Mouse (Mus musculus): ENCODE measurements around the gene Bub1b. TPM values are rescaled to one million over a fixed set of nuclear protein-coding genes. Genes with fewer than 3 reads are reported as not detected.

Gene Bub1b
- polyA plus RNA-seq, 1 experiment from 2014 or later, result 107 TPM

- 50% methylated on average over 1 of the region's 1 CpGs for WGBS
- Histone ChIP-seq H3K36me3 (ENCODE audit: control insufficient read depth, insufficient read depth, low read length) (no peaks in the 10 kb centered on the region), H3K4me1 (ENCODE audit: control insufficient read depth, insufficient read depth, low read length) (peaks cover 19% of the 10 kb centered on the region), H3K4me3 (ENCODE audit: low read length) (no peak overlapping the region), H3K9me3 (ENCODE audit: control insufficient read depth, low read length) (no peaks in the 10 kb centered on the region), H3K9ac (ENCODE audit: low read depth, low read length) (no peak overlapping the region), H3K27me3 (ENCODE audit: control insufficient read depth, insufficient read depth, low read length) (peaks cover 19% of the 10 kb centered on the region), H3K4me2 (replicated peaks; ENCODE audit: low read depth, low read length) (no peak overlapping the region), H3K27ac (ENCODE audit: low read depth, low read length) (no peak overlapping the region)
- ATAC-seq (ENCODE audit: low FRiP score, low TSS enrichment), result no peak
Observed at GRCm38 (mm10) chr2:118659077-118659476, 61.1 kb downstream of the Bub1b start.

- WGBS, result 82% methylated on average over 12 of the region's 12 CpGs
- ATAC-seq (ENCODE audit: low FRiP score, low TSS enrichment), result no peak
- peak overlapping the region; percentile 53 for H3K4me2 ChIP-seq (replicated peaks; ENCODE audit: low read depth, low read length)
- peak overlapping the region; percentile 39; the same call in 1 of the 2 replicates for H3K4me3 ChIP-seq (ENCODE audit: low read length)
- peaks cover 19% of the 10 kb centered on the region for H3K27me3 ChIP-seq (ENCODE audit: control insufficient read depth, insufficient read depth, low read length)
- H3K27ac ChIP-seq (ENCODE audit: low read depth, low read length), result no peak overlapping the region
- H3K4me1 ChIP-seq (ENCODE audit: control insufficient read depth, insufficient read depth, low read length), result peaks cover 19% of the 10 kb centered on the region
- H3K9ac ChIP-seq (ENCODE audit: low read depth, low read length), result peak overlapping the region; percentile 53; the same call in 1 of the 2 replicates
- no peaks in the 10 kb centered on the region for H3K9me3 ChIP-seq (ENCODE audit: control insufficient read depth, low read length)
- H3K36me3 ChIP-seq (ENCODE audit: control insufficient read depth, insufficient read depth, low read length), result no peaks in the 10 kb centered on the region
Observed at GRCm38 (mm10) chr2:118659493-118659892, 61.5 kb downstream of the Bub1b start.

DNA sequence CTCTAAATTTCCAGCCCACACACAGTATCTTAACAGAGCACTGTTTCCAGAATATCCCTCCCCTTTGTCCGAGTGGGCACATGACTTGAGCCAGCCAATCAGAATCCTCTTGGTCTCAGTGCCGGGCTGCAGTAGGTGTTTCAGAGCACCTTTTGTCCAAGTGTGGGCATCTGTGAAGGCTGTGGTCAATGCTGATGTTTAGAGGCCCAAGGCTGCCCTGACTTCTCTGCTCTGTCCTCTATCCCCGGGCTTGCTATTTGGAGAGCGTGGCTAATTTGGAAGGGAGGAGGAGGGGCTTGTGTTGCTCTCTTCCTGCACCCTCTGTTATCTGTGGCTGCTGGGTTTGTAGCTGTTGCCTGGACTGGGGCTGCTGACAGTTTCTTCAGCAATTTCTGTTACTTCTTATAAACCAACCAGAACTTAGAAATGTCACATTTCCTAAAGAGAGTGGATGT, 62.0 kb downstream of the Bub1b start:
- H3K27ac ChIP-seq (ENCODE audit: low read depth, low read length), result no peak overlapping the region
- H3K36me3 ChIP-seq (ENCODE audit: control insufficient read depth, insufficient read depth, low read length), result no peaks in the 10 kb centered on the region
- peak; percentile 81; the same call in 1 of the 2 replicates for ATAC-seq (ENCODE audit: low FRiP score, low TSS enrichment)
- no peaks in the 10 kb centered on the region for H3K9me3 ChIP-seq (ENCODE audit: control insufficient read depth, low read length)
- H3K27me3 ChIP-seq (ENCODE audit: control insufficient read depth, insufficient read depth, low read length), result peaks cover 19% of the 10 kb centered on the region
- peak overlapping the region; percentile 53 for H3K9ac ChIP-seq (ENCODE audit: low read depth, low read length)
- peaks cover 19% of the 10 kb centered on the region for H3K4me1 ChIP-seq (ENCODE audit: control insufficient read depth, insufficient read depth, low read length)
- WGBS, result 2% methylated on average over 4 of the region's 4 CpGs
- peak overlapping the region; percentile 39 for H3K4me3 ChIP-seq (ENCODE audit: low read length)
- peak overlapping the region; percentile 53 for H3K4me2 ChIP-seq (replicated peaks; ENCODE audit: low read depth, low read length)

GRCm38 (mm10) chr2:118661891-118662290, 63.9 kb downstream of the Bub1b start:
- Histone ChIP-seq H3K36me3 (ENCODE audit: control insufficient read depth, insufficient read depth, low read length) (no peaks in the 10 kb centered on the region), H3K9ac (ENCODE audit: low read depth, low read length) (no peak overlapping the region), H3K4me1 (ENCODE audit: control insufficient read depth, insufficient read depth, low read length) (peaks cover 14% of the 10 kb centered on the region), H3K27me3 (ENCODE audit: control insufficient read depth, insufficient read depth, low read length) (peaks cover 19% of the 10 kb centered on the region), H3K9me3 (ENCODE audit: control insufficient read depth, low read length) (no peaks in the 10 kb centered on the region), H3K4me3 (ENCODE audit: low read length) (no peak overlapping the region), H3K27ac (ENCODE audit: low read depth, low read length) (no peak overlapping the region), H3K4me2 (replicated peaks; ENCODE audit: low read depth, low read length) (no peak overlapping the region)
- WGBS, result 79% methylated on average over 9 of the region's 9 CpGs
- ATAC-seq (ENCODE audit: low FRiP score, low TSS enrichment), result no peak

- ATAC-seq (ENCODE audit: low FRiP score, low TSS enrichment), result no peak
- WGBS, result under 1% methylated on average over 35 of the region's 37 CpGs
- no peak within 1 kb of the TSS for H3K27ac ChIP-seq (ENCODE audit: low read depth, low read length)
Observed at GRCm38 (mm10) chr2:118662902-118663803, 65.1 kb downstream of the Bub1b start, which contains the start of gene Pak6. Gene Pak6, plus strand, starts transcription at chr2:118663303.

GRCm38 (mm10) chr2:118663804-118664766, 66.1 kb downstream of the Bub1b start:
- Histone ChIP-seq H3K9ac (ENCODE audit: low read depth, low read length) (peak overlapping the region; percentile 51; the same call in 1 of the 2 replicates), H3K9me3 (ENCODE audit: control insufficient read depth, low read length) (no peaks in the 10 kb centered on the region), H3K27me3 (ENCODE audit: control insufficient read depth, insufficient read depth, low read length) (peaks cover 19% of the 10 kb centered on the region), H3K4me3 (ENCODE audit: low read length) (peak overlapping the region; percentile 40), H3K27ac (ENCODE audit: low read depth, low read length) (no peak overlapping the region), H3K4me1 (ENCODE audit: control insufficient read depth, insufficient read depth, low read length) (peaks cover 14% of the 10 kb centered on the region), H3K36me3 (ENCODE audit: control insufficient read depth, insufficient read depth, low read length) (no peaks in the 10 kb centered on the region), H3K4me2 (replicated peaks; ENCODE audit: low read depth, low read length) (peak overlapping the region; percentile 74)
- 56% methylated on average over 19 of the region's 19 CpGs for WGBS
- peak; percentile 22; the same call in 1 of the 2 replicates for ATAC-seq (ENCODE audit: low FRiP score, low TSS enrichment)

More at GRCm38 (mm10) chr2:118662902-118663803, 65.1 kb downstream of the Bub1b start, which contains the start of gene Pak6:
- Histone ChIP-seq H3K4me2 (replicated peaks; ENCODE audit: low read depth, low read length) (peak within 1 kb of the TSS; percentile 74), H3K4me1 (ENCODE audit: control insufficient read depth, insufficient read depth, low read length) (peaks cover 14% of the 10 kb centered on the region), H3K9me3 (ENCODE audit: control insufficient read depth, low read length) (no peaks in the 10 kb centered on the region), H3K9ac (ENCODE audit: low read depth, low read length) (peak within 1 kb of the TSS; percentile 51), H3K36me3 (ENCODE audit: control insufficient read depth, insufficient read depth, low read length) (no peaks in the 10 kb centered on the region), H3K27me3 (ENCODE audit: control insufficient read depth, insufficient read depth, low read length) (peaks cover 19% of the 10 kb centered on the region), H3K4me3 (ENCODE audit: low read length) (peak within 1 kb of the TSS; percentile 40)

- Histone ChIP-seq H3K9me3 (ENCODE audit: control insufficient read depth, low read length) (no peaks in the 10 kb centered on the region), H3K4me2 (replicated peaks; ENCODE audit: low read depth, low read length) (no peak overlapping the region), H3K4me3 (ENCODE audit: low read length) (no peak overlapping the region), H3K9ac (ENCODE audit: low read depth, low read length) (no peak overlapping the region), H3K27ac (ENCODE audit: low read depth, low read length) (no peak overlapping the region), H3K27me3 (ENCODE audit: control insufficient read depth, insufficient read depth, low read length) (peaks cover 19% of the 10 kb centered on the region), H3K36me3 (ENCODE audit: control insufficient read depth, insufficient read depth, low read length) (no peaks in the 10 kb centered on the region), H3K4me1 (ENCODE audit: control insufficient read depth, insufficient read depth, low read length) (peaks cover 14% of the 10 kb centered on the region)
- ATAC-seq (ENCODE audit: low FRiP score, low TSS enrichment), result no peak
- 52% methylated on average over 3 of the region's 3 CpGs for WGBS
Observed at GRCm38 (mm10) chr2:118664975-118665516, 67.0 kb downstream of the Bub1b start.

DNA sequence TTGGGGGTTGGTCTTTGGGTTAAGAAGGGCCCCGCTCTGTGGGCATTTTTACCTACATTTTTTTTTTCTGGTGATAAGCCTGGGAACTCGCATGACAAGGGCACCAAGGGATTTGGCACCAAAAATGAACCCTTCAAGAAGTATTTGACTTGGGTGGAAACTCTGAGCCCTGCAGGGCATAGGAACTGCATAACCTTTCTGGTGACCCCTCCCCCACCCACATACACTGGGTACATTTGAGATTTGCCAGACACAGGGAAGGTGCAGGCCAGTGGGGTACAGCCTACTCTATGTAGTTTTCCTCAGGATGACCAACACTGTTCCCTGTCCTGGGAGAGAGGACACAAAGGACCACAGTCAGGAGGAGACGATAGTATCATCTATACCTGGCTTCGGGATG, 67.6 kb downstream of the Bub1b start:
- Histone ChIP-seq H3K9ac (ENCODE audit: low read depth, low read length) (no peak overlapping the region), H3K4me2 (replicated peaks; ENCODE audit: low read depth, low read length) (no peak overlapping the region), H3K9me3 (ENCODE audit: control insufficient read depth, low read length) (no peaks in the 10 kb centered on the region), H3K27ac (ENCODE audit: low read depth, low read length) (no peak overlapping the region), H3K4me3 (ENCODE audit: low read length) (no peak overlapping the region), H3K27me3 (ENCODE audit: control insufficient read depth, insufficient read depth, low read length) (peaks cover 19% of the 10 kb centered on the region), H3K4me1 (ENCODE audit: control insufficient read depth, insufficient read depth, low read length) (peaks cover 14% of the 10 kb centered on the region; the same call in 1 of the 2 replicates), H3K36me3 (ENCODE audit: control insufficient read depth, insufficient read depth, low read length) (no peaks in the 10 kb centered on the region)
- no peak for ATAC-seq (ENCODE audit: low FRiP score, low TSS enrichment)
- 76% methylated on average over 4 of the region's 4 CpGs for WGBS
